Mouse (Mus musculus): Measurements from ENCODE around the gene Trrap. TPM values are rescaled to one million over a fixed set of nuclear protein-coding genes. Genes with fewer than 3 reads are reported as not detected.

Gene Trrap
- total RNA-seq, 2 experiments from 2014 or later: 156 TPM

Small RNA genes within 50 kb of the gene (microRNA-seq; reads per million reads assigned to microRNA genes)
- 0.20 to 0.74 reads per million in 2 experiments for gene Mir7039

Other genes starting within 250 kb of the Trrap start
- 10 to 100 TPM; 40.4 to 46.3 TPM for gene Nptx2, start 221.8 kb upstream of the Trrap start, total RNA-seq (2021)
- gene Tmem130, start 5.9 kb upstream of the Trrap start, total RNA-seq (2021): 100 to 1,000 TPM; 138 to 156 TPM
- 10 to 100 TPM; 29.4 to 32.2 TPM for gene Smurf1, start 198.1 kb downstream of the Trrap start, total RNA-seq (2021)

Data from layer of hippocampus, adult 18-20 months (tissue).